Mouse (Mus musculus) heart, embryonic 16.5 days (tissue): ENCODE results near the gene Mylk2. TPM values are rescaled to one million over a fixed set of nuclear protein-coding genes. Genes with fewer than 3 reads are reported as not detected.

Source experiments
- ATAC-seq: fragments of 200-750 bp; cut with Nextera tagmentation; replicated peaks from 2 replicates; pipeline ENCODE4 v1.8.0; 2017; ENCODE audit warnings: moderate number of reproducible peaks; ENCODE audit not compliant: insufficient read depth, low FRiP score; ENCODE audit errors: extremely low read depth
- H3K27ac ChIP-seq: fragments of 300-500 bp; sonication (generic); 2 replicates; pipeline ENCODE4 v1.5.1; 2014; ENCODE audit warnings: mild to moderate bottlenecking, low read length, control low read depth, moderate library complexity
- H3K27me3 ChIP-seq: fragments of 300-500 bp; sonication (generic); 2 replicates; pipeline ENCODE4 v1.6.1; 2014; ENCODE audit warnings: low read length, mixed read lengths; ENCODE audit not compliant: control insufficient read depth, insufficient read depth
- H3K36me3 ChIP-seq: fragments of 300-500 bp; sonication (generic); 2 replicates; pipeline ENCODE4 v1.6.1; 2014; ENCODE audit not compliant: control insufficient read depth, insufficient read depth
- H3K4me1 ChIP-seq: fragments of 300-500 bp; sonication (generic); 2 replicates; pipeline ENCODE4 v1.6.1; 2014; ENCODE audit warnings: low read length, mixed read lengths; ENCODE audit not compliant: control insufficient read depth, insufficient read depth
- H3K4me2 ChIP-seq: fragments of 300-500 bp; sonication (generic); 2 replicates; pipeline ENCODE4 v1.6.1; 2014; ENCODE audit warnings: low read depth, mild to moderate bottlenecking, control low read depth, low read length
- H3K4me3 ChIP-seq: fragments of 300-500 bp; sonication (generic); 2 replicates; pipeline ENCODE4 v1.5.1; 2014; ENCODE audit warnings: mild to moderate bottlenecking, control low read depth, low read length
- H3K9ac ChIP-seq: fragments of 300-500 bp; sonication (generic); 2 replicates; pipeline ENCODE4 v1.6.1; 2014; ENCODE audit warnings: low read length, control low read depth
- H3K9me3 ChIP-seq: fragments of 300-500 bp; sonication (generic); replicated peaks from 2 replicates; pipeline ENCODE4 v1.6.1; 2016; ENCODE audit warnings: low read length; ENCODE audit not compliant: control insufficient read depth
- whole genome bisulfite sequencing: fragments of 180-500 bp; shearing (Covaris S2); extraction: QIAGEN DNeasy Blood & Tissue Kit; methylation state at CpG from one replicate; pipeline ENCODE4 v1.1.7; 2014; 5-methylcytosine and 5-hydroxymethylcytosine counted together
- polyA plus RNA-seq: library from polyadenylated mRNA; unstranded; fragments of >200 nt; fragmentation: Nextera tagmentation; extraction: Ambion mirVana; gene quantifications from 2 replicates; pipeline ENCODE4 v1.2.1, GENCODE M21; 2015

The Mylk2 gene
- polyA plus RNA-seq, 1 experiment from 2014 or later, result 0.32 TPM

- no peaks in the 10 kb centered on the region for H3K36me3 ChIP-seq
- H3K4me1 ChIP-seq, result peaks cover 7% of the 10 kb centered on the region
- peak overlapping the region; percentile 56 for H3K9ac ChIP-seq
- H3K27ac ChIP-seq, result peak overlapping the region; percentile 66
- peaks cover 4% of the 10 kb centered on the region for H3K27me3 ChIP-seq
- H3K4me2 ChIP-seq, result peak overlapping the region; percentile 36
- ATAC-seq, result no peak
- H3K9me3 ChIP-seq, result no peaks in the 10 kb centered on the region
- 59% methylated on average over 12 of the region's 12 CpGs for WGBS
- peak overlapping the region; percentile 41 for H3K4me3 ChIP-seq
Observed at GRCm38 (mm10) chr2:152931456-152932160, 20.5 kb downstream of the Mylk2 start.

GRCm38 (mm10) chr2:152933048-152933447 is 21.9 kb downstream of the Mylk2 start, which contains the start of gene Foxs1:
Gene Foxs1, minus strand, starts transcription at chr2:152933208.
- Histone ChIP-seq H3K27me3 (peaks cover 4% of the 10 kb centered on the region), H3K4me1 (peaks cover 3% of the 10 kb centered on the region; the same call in 1 of the 2 replicates), H3K36me3 (no peaks in the 10 kb centered on the region), H3K4me2 (peak within 1 kb of the TSS; percentile 36), H3K9me3 (no peaks in the 10 kb centered on the region), H3K9ac (peak within 1 kb of the TSS; percentile 56), H3K27ac (peak within 1 kb of the TSS; percentile 66), H3K4me3 (peak within 1 kb of the TSS; percentile 41)
- 0 out of 2 replicates have a peak, but pooled peaks have one; percentile 35 for ATAC-seq
- WGBS, result 13% methylated on average over 9 of the region's 9 CpGs

GRCm38 (mm10) chr2:152933614-152934013 is 22.5 kb downstream of the Mylk2 start:
- Histone ChIP-seq H3K9ac (no peak overlapping the region), H3K27ac (peak overlapping the region; percentile 10; the same call in 1 of the 2 replicates), H3K9me3 (no peaks in the 10 kb centered on the region), H3K4me2 (no peak overlapping the region), H3K4me1 (peaks cover 3% of the 10 kb centered on the region; the same call in 1 of the 2 replicates), H3K27me3 (peaks cover 4% of the 10 kb centered on the region), H3K4me3 (no peak overlapping the region), H3K36me3 (no peaks in the 10 kb centered on the region)
- no peak for ATAC-seq
- 32% methylated on average over 5 of the region's 5 CpGs for WGBS

- H3K36me3 ChIP-seq, result no peaks in the 10 kb centered on the region
Observed at GRCm38 (mm10) chr2:152939846-152940245, 28.7 kb downstream of the Mylk2 start.

GRCm38 (mm10) chr2:152941106-152941505 is 30.0 kb downstream of the Mylk2 start:
- no peak for ATAC-seq
- Histone ChIP-seq H3K9ac (no peak overlapping the region), H3K27ac (no peak overlapping the region), H3K4me2 (no peak overlapping the region), H3K9me3 (no peaks in the 10 kb centered on the region), H3K4me3 (no peak overlapping the region), H3K4me1 (peaks cover 10% of the 10 kb centered on the region), H3K36me3 (no peaks in the 10 kb centered on the region), H3K27me3 (peaks cover 56% of the 10 kb centered on the region)
- WGBS, result 82% methylated on average over 6 of the region's 6 CpGs

More at GRCm38 (mm10) chr2:152939846-152940245, 28.7 kb downstream of the Mylk2 start:
- Histone ChIP-seq H3K9ac (no peak overlapping the region), H3K27ac (no peak overlapping the region), H3K4me3 (no peak overlapping the region), H3K9me3 (no peaks in the 10 kb centered on the region), H3K4me1 (peaks cover 10% of the 10 kb centered on the region), H3K4me2 (no peak overlapping the region), H3K27me3 (peaks cover 48% of the 10 kb centered on the region)
- 10% methylated on average over 4 of the region's 4 CpGs for WGBS
- no peak for ATAC-seq

- H3K27ac ChIP-seq, result no peak overlapping the region
- H3K4me1 ChIP-seq, result peaks cover 10% of the 10 kb centered on the region
- no peak overlapping the region for H3K9ac ChIP-seq
- no peak overlapping the region for H3K4me2 ChIP-seq
- 32% methylated on average over 7 of the region's 7 CpGs for WGBS
- ATAC-seq, result no peak
- H3K9me3 ChIP-seq, result no peaks in the 10 kb centered on the region
- H3K4me3 ChIP-seq, result no peak overlapping the region
- H3K27me3 ChIP-seq, result peaks cover 62% of the 10 kb centered on the region
- no peaks in the 10 kb centered on the region for H3K36me3 ChIP-seq
Observed at GRCm38 (mm10) chr2:152941776-152942175, 30.6 kb downstream of the Mylk2 start.

- H3K27me3 ChIP-seq, result peaks cover 72% of the 10 kb centered on the region
- no peak overlapping the region for H3K27ac ChIP-seq
- H3K4me3 ChIP-seq, result peak overlapping the region; percentile 55
- H3K36me3 ChIP-seq, result no peaks in the 10 kb centered on the region
- H3K9me3 ChIP-seq, result no peaks in the 10 kb centered on the region
- ATAC-seq, result no peak
- peaks cover 10% of the 10 kb centered on the region for H3K4me1 ChIP-seq
- WGBS, result under 1% methylated on average over 65 of the region's 65 CpGs
- H3K4me2 ChIP-seq, result peak overlapping the region; percentile 84
- H3K9ac ChIP-seq, result peak overlapping the region; percentile 21
Observed at GRCm38 (mm10) chr2:152942898-152943515, 31.9 kb downstream of the Mylk2 start.

- peak overlapping the region; percentile 84 for H3K4me2 ChIP-seq
- peaks cover 77% of the 10 kb centered on the region for H3K27me3 ChIP-seq
- no peak overlapping the region for H3K27ac ChIP-seq
- H3K4me3 ChIP-seq, result peak overlapping the region; percentile 55
- ATAC-seq, result no peak
- 10% methylated on average over 8 of the region's 8 CpGs for WGBS
- no peaks in the 10 kb centered on the region for H3K36me3 ChIP-seq
- no peaks in the 10 kb centered on the region for H3K9me3 ChIP-seq
- no peak overlapping the region for H3K9ac ChIP-seq
- peaks cover 10% of the 10 kb centered on the region for H3K4me1 ChIP-seq
Observed at GRCm38 (mm10) chr2:152943568-152943967, 32.4 kb downstream of the Mylk2 start.

GRCm38 (mm10) chr2:152944013-152944412 is 32.9 kb downstream of the Mylk2 start:
- H3K36me3 ChIP-seq, result no peaks in the 10 kb centered on the region
- H3K27ac ChIP-seq, result no peak overlapping the region
- H3K9me3 ChIP-seq, result no peaks in the 10 kb centered on the region
- ATAC-seq, result no peak
- H3K9ac ChIP-seq, result no peak overlapping the region
- H3K4me1 ChIP-seq, result peaks cover 10% of the 10 kb centered on the region
- WGBS, result 50% methylated on average over 9 of the region's 9 CpGs
- no peak overlapping the region for H3K4me2 ChIP-seq
- H3K4me3 ChIP-seq, result no peak overlapping the region
- peaks cover 81% of the 10 kb centered on the region for H3K27me3 ChIP-seq
